Mouse (Mus musculus): ENCODE data around the gene Vkorc1l1. TPM values are rescaled to one million over a fixed set of nuclear protein-coding genes. Genes with fewer than 3 reads are reported as not detected.

Vkorc1l1 gene
- polyA plus RNA-seq, 1 experiment from 2014 or later = 34.4 TPM

Other genes with a start within 250 kb of the Vkorc1l1 start
- gene Sept14, start 233.5 kb upstream of the Vkorc1l1 start, polyA plus RNA-seq (2016; fragmentation: Nextera tagmentation; extraction: Ambion mirVana) = not detected in 2 replicates
- 187 and 191 TPM in 2 replicates for gene Mrps17, start 226.5 kb upstream of the Vkorc1l1 start, polyA plus RNA-seq (2016; fragmentation: Nextera tagmentation; extraction: Ambion mirVana)
- gene Nipsnap2, start 216.9 kb upstream of the Vkorc1l1 start, polyA plus RNA-seq (2016; fragmentation: Nextera tagmentation; extraction: Ambion mirVana) = 59.6 and 75.0 TPM in 2 replicates
- 33.8 and 34.0 TPM in 2 replicates for gene Psph, start 154.5 kb upstream of the Vkorc1l1 start, polyA plus RNA-seq (2016; fragmentation: Nextera tagmentation; extraction: Ambion mirVana)
- 36.8 and 43.5 TPM in 2 replicates for gene Sumf2, start 95.0 kb upstream of the Vkorc1l1 start, polyA plus RNA-seq (2016; fragmentation: Nextera tagmentation; extraction: Ambion mirVana)
- gene Chchd2, start 54.5 kb upstream of the Vkorc1l1 start, polyA plus RNA-seq (2016; fragmentation: Nextera tagmentation; extraction: Ambion mirVana) = 1,262 and 1,296 TPM in 2 replicates
- 10.1 and 12.2 TPM in 2 replicates for gene Zbed5, start 46.2 kb upstream of the Vkorc1l1 start, polyA plus RNA-seq (2016; fragmentation: Nextera tagmentation; extraction: Ambion mirVana)
- gene Phkg1, start 43.4 kb upstream of the Vkorc1l1 start, polyA plus RNA-seq (2016; fragmentation: Nextera tagmentation; extraction: Ambion mirVana) = 0.20 and 0.31 TPM in 2 replicates
- gene Nupr1l, start 33.4 kb upstream of the Vkorc1l1 start, polyA plus RNA-seq (2016; fragmentation: Nextera tagmentation; extraction: Ambion mirVana) = 2.7 and 4.5 TPM in 2 replicates
- 53.9 and 61.7 TPM in 2 replicates for gene Gusb, start 61.1 kb downstream of the Vkorc1l1 start, polyA plus RNA-seq (2016; fragmentation: Nextera tagmentation; extraction: Ambion mirVana)
- gene Asl, start 87.3 kb downstream of the Vkorc1l1 start, polyA plus RNA-seq (2016; fragmentation: Nextera tagmentation; extraction: Ambion mirVana) = 26.1 and 27.5 TPM in 2 replicates
- 57.2 and 61.0 TPM in 2 replicates for gene Crcp, start 87.3 kb downstream of the Vkorc1l1 start, polyA plus RNA-seq (2016; fragmentation: Nextera tagmentation; extraction: Ambion mirVana)
- gene Tpst1, start 131.4 kb downstream of the Vkorc1l1 start, polyA plus RNA-seq (2016; fragmentation: Nextera tagmentation; extraction: Ambion mirVana) = 65.4 and 65.6 TPM in 2 replicates
- gene Kctd7, start 202.9 kb downstream of the Vkorc1l1 start, polyA plus RNA-seq (2016; fragmentation: Nextera tagmentation; extraction: Ambion mirVana) = 3.4 and 4.7 TPM in 2 replicates
- gene Rabgef1, start 229.8 kb downstream of the Vkorc1l1 start, polyA plus RNA-seq (2016; fragmentation: Nextera tagmentation; extraction: Ambion mirVana) = 21.7 and 22.1 TPM in 2 replicates

Measured in limb, embryonic 10.5 days (tissue).